Mouse (Mus musculus): Measurements from ENCODE around the gene Pgbd1. TPM values are rescaled to one million over a fixed set of nuclear protein-coding genes. Genes with fewer than 3 reads are reported as not detected.
A peak's percentile ranks its signal among the peaks of the same experiment; 100 is the strongest.

Gene Pgbd1
- polyA plus RNA-seq, 1 experiment from 2014 or later, result 2.4 TPM

GRCm38 (mm10) chr13:21423301-21423700, 17.6 kb downstream of the Pgbd1 start:
- WGBS, result 68% methylated on average over 5 of the region's 5 CpGs
- no peak overlapping the region for H3K27ac ChIP-seq (ENCODE audit: low read length)
- no peak overlapping the region for H3K4me2 ChIP-seq (ENCODE audit: low read depth, low read length)
- no peak overlapping the region for H3K9ac ChIP-seq (ENCODE audit: low read depth, low read length)
- H3K4me3 ChIP-seq (ENCODE audit: low read length), result no peak overlapping the region
- no peaks in the 10 kb centered on the region for H3K4me1 ChIP-seq (ENCODE audit: control insufficient read depth, insufficient read depth, low read length)
- ATAC-seq, result no peak
- no peaks in the 10 kb centered on the region for H3K27me3 ChIP-seq (replicated peaks; ENCODE audit: control insufficient read depth, insufficient read depth, low read length)
- H3K36me3 ChIP-seq (ENCODE audit: control insufficient read depth, insufficient read depth, low read length), result no peaks in the 10 kb centered on the region
- H3K9me3 ChIP-seq (ENCODE audit: control insufficient read depth, low read length), result no peaks in the 10 kb centered on the region

GRCm38 (mm10) chr13:21418865-21419264, 22.0 kb downstream of the Pgbd1 start:
- peaks cover 4% of the 10 kb centered on the region; the same call in 1 of the 2 replicates for H3K4me1 ChIP-seq (ENCODE audit: control insufficient read depth, insufficient read depth, low read length)
- H3K4me3 ChIP-seq (ENCODE audit: low read length), result no peak overlapping the region
- no peak overlapping the region for H3K27ac ChIP-seq (ENCODE audit: low read length)
- peak; percentile 93 for ATAC-seq
- no peaks in the 10 kb centered on the region for H3K9me3 ChIP-seq (ENCODE audit: control insufficient read depth, low read length)
- no peaks in the 10 kb centered on the region for H3K36me3 ChIP-seq (ENCODE audit: control insufficient read depth, insufficient read depth, low read length)
- no peaks in the 10 kb centered on the region for H3K27me3 ChIP-seq (replicated peaks; ENCODE audit: control insufficient read depth, insufficient read depth, low read length)
- no peak overlapping the region for H3K4me2 ChIP-seq (ENCODE audit: low read depth, low read length)
- 44% methylated on average over 6 of the region's 6 CpGs for WGBS
- no peak overlapping the region for H3K9ac ChIP-seq (ENCODE audit: low read depth, low read length)

GRCm38 (mm10) chr13:21417298-21418010, 23.4 kb downstream of the Pgbd1 start:
- peak; percentile 51 for ATAC-seq
- H3K27me3 ChIP-seq (replicated peaks; ENCODE audit: control insufficient read depth, insufficient read depth, low read length), result no peaks in the 10 kb centered on the region
- H3K4me3 ChIP-seq (ENCODE audit: low read length), result no peak overlapping the region
- H3K9me3 ChIP-seq (ENCODE audit: control insufficient read depth, low read length), result no peaks in the 10 kb centered on the region
- peaks cover 4% of the 10 kb centered on the region; the same call in 1 of the 2 replicates for H3K4me1 ChIP-seq (ENCODE audit: control insufficient read depth, insufficient read depth, low read length)
- H3K36me3 ChIP-seq (ENCODE audit: control insufficient read depth, insufficient read depth, low read length), result no peaks in the 10 kb centered on the region
- H3K27ac ChIP-seq (ENCODE audit: low read length), result peak overlapping the region; percentile 33
- WGBS, result 67% methylated on average over 6 of the region's 6 CpGs
- no peak overlapping the region for H3K4me2 ChIP-seq (ENCODE audit: low read depth, low read length)
- no peak overlapping the region for H3K9ac ChIP-seq (ENCODE audit: low read depth, low read length)

GRCm38 (mm10) chr13:21415750-21416149, 25.1 kb downstream of the Pgbd1 start:
- Histone ChIP-seq H3K36me3 (ENCODE audit: control insufficient read depth, insufficient read depth, low read length) (no peaks in the 10 kb centered on the region), H3K9me3 (ENCODE audit: control insufficient read depth, low read length) (no peaks in the 10 kb centered on the region), H3K4me2 (ENCODE audit: low read depth, low read length) (no peak overlapping the region), H3K4me3 (ENCODE audit: low read length) (no peak overlapping the region), H3K27me3 (replicated peaks; ENCODE audit: control insufficient read depth, insufficient read depth, low read length) (no peaks in the 10 kb centered on the region), H3K27ac (ENCODE audit: low read length) (peak overlapping the region; percentile 65; the same call in 1 of the 2 replicates), H3K9ac (ENCODE audit: low read depth, low read length) (no peak overlapping the region), H3K4me1 (ENCODE audit: control insufficient read depth, insufficient read depth, low read length) (peaks cover 4% of the 10 kb centered on the region; the same call in 1 of the 2 replicates)
- ATAC-seq, result no peak
- 89% methylated on average over 2 of the region's 2 CpGs for WGBS

GRCm38 (mm10) chr13:21415266-21415665, 25.6 kb downstream of the Pgbd1 start:
- Histone ChIP-seq H3K4me3 (ENCODE audit: low read length) (no peak overlapping the region), H3K9ac (ENCODE audit: low read depth, low read length) (no peak overlapping the region), H3K4me2 (ENCODE audit: low read depth, low read length) (peak overlapping the region; percentile 19; the same call in 1 of the 2 replicates), H3K36me3 (ENCODE audit: control insufficient read depth, insufficient read depth, low read length) (no peaks in the 10 kb centered on the region), H3K27ac (ENCODE audit: low read length) (peak overlapping the region; percentile 41), H3K4me1 (ENCODE audit: control insufficient read depth, insufficient read depth, low read length) (peaks cover 4% of the 10 kb centered on the region; the same call in 1 of the 2 replicates), H3K9me3 (ENCODE audit: control insufficient read depth, low read length) (no peaks in the 10 kb centered on the region), H3K27me3 (replicated peaks; ENCODE audit: control insufficient read depth, insufficient read depth, low read length) (no peaks in the 10 kb centered on the region)
- 63% methylated on average over 4 of the region's 4 CpGs for WGBS
- ATAC-seq, result no peak

GRCm38 (mm10) chr13:21414231-21415212, 26.3 kb downstream of the Pgbd1 start:
- Histone ChIP-seq H3K9ac (ENCODE audit: low read depth, low read length) (no peak overlapping the region), H3K27me3 (replicated peaks; ENCODE audit: control insufficient read depth, insufficient read depth, low read length) (no peaks in the 10 kb centered on the region), H3K27ac (ENCODE audit: low read length) (peak overlapping the region; percentile 41), H3K4me3 (ENCODE audit: low read length) (no peak overlapping the region), H3K4me1 (ENCODE audit: control insufficient read depth, insufficient read depth, low read length) (peaks cover 4% of the 10 kb centered on the region; the same call in 1 of the 2 replicates), H3K9me3 (ENCODE audit: control insufficient read depth, low read length) (no peaks in the 10 kb centered on the region), H3K36me3 (ENCODE audit: control insufficient read depth, insufficient read depth, low read length) (no peaks in the 10 kb centered on the region), H3K4me2 (ENCODE audit: low read depth, low read length) (peak overlapping the region; percentile 19; the same call in 1 of the 2 replicates)
- ATAC-seq, result peak; percentile 66
- WGBS, result 51% methylated on average over 15 of the region's 15 CpGs

- H3K4me3 ChIP-seq (ENCODE audit: low read length), result peak overlapping the region; percentile 54
- ATAC-seq, result no peak; the same call in 1 of the 2 replicates
- 55% methylated on average over 11 of the region's 11 CpGs for WGBS
- peak overlapping the region; percentile 82 for H3K4me2 ChIP-seq (ENCODE audit: low read depth, low read length)
- peak overlapping the region; percentile 70 for H3K27ac ChIP-seq (ENCODE audit: low read length)
- H3K9me3 ChIP-seq (ENCODE audit: control insufficient read depth, low read length), result no peaks in the 10 kb centered on the region
- H3K36me3 ChIP-seq (ENCODE audit: control insufficient read depth, insufficient read depth, low read length), result no peaks in the 10 kb centered on the region
- H3K27me3 ChIP-seq (replicated peaks; ENCODE audit: control insufficient read depth, insufficient read depth, low read length), result no peaks in the 10 kb centered on the region
- H3K4me1 ChIP-seq (ENCODE audit: control insufficient read depth, insufficient read depth, low read length), result no peaks in the 10 kb centered on the region
- peak overlapping the region; percentile 78 for H3K9ac ChIP-seq (ENCODE audit: low read depth, low read length)
Measured at GRCm38 (mm10) chr13:21408805-21409459, 31.9 kb downstream of the Pgbd1 start.

- no peaks in the 10 kb centered on the region for H3K4me1 ChIP-seq (ENCODE audit: control insufficient read depth, insufficient read depth, low read length)
- H3K4me2 ChIP-seq (ENCODE audit: low read depth, low read length), result peak overlapping the region; percentile 82
- H3K27me3 ChIP-seq (replicated peaks; ENCODE audit: control insufficient read depth, insufficient read depth, low read length), result no peaks in the 10 kb centered on the region
- peak overlapping the region; percentile 70 for H3K27ac ChIP-seq (ENCODE audit: low read length)
- H3K4me3 ChIP-seq (ENCODE audit: low read length), result peak overlapping the region; percentile 54
- H3K9me3 ChIP-seq (ENCODE audit: control insufficient read depth, low read length), result no peaks in the 10 kb centered on the region
- 3% methylated on average over 27 of the region's 27 CpGs for WGBS
- no peaks in the 10 kb centered on the region for H3K36me3 ChIP-seq (ENCODE audit: control insufficient read depth, insufficient read depth, low read length)
- peak overlapping the region; percentile 78 for H3K9ac ChIP-seq (ENCODE audit: low read depth, low read length)
- peak; percentile 96 for ATAC-seq
Measured at GRCm38 (mm10) chr13:21407969-21408804, 32.7 kb downstream of the Pgbd1 start.

All from intestine, embryonic 16.5 days (tissue).